Mouse (Mus musculus) v-Abl transformed pro-B cells (cell line): Measurements from ENCODE around the gene Disp1.

Source experiments
- in situ Hi-C, 2 experiments: fragments of 400-800 bp; cut with MboI; formaldehyde crosslinking; loops; one replicate each; pipeline ENCODE4 v1.15.1; 2025; ENCODE audit not compliant: unreplicated experiment in 2 of 2

The Disp1 gene

DNA sequence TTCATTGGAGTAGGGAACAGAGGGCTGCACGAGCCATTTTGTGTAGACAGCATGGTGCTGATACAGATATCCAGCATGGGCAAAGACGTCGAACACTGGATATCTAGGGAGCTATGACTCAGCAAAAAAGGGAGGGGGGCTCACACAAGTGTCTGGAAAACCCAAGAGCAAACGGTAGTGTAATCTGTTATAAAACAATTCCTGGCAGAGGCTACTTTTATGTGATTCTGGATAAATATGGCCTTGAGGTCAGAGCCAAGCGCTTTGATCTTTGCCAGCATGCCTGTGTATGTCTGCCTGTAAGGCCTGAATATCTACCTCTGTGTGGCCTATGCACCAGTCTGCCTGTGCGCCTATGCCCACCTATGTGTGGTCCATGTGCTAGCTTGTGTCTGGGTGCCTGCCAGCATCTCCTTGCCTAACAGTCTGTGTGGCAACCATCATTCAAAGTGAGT is 8.5 kb downstream of the Disp1 start:
- in situ Hi-C loops = no loop called here

DNA sequence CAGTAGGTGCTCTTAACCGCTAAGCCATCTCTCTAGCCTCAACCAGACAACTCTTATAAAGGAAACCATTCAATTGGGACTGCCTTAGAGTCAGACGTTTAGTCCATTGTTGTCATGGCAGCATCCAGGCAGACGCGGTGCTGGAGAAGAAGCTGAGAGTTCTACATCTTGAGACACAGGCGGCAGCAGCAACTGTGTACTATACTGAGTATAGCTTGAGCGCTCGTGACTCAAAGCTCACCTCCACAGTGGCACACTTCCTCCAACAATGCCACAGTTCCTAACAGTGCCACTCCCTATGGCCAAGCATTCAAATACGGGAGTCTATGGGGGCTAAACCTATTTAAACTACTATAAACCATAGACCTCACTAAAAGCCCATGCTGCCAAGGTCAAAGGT is 11.2 kb downstream of the Disp1 start:
- in situ Hi-C loops = no loop called here

DNA sequence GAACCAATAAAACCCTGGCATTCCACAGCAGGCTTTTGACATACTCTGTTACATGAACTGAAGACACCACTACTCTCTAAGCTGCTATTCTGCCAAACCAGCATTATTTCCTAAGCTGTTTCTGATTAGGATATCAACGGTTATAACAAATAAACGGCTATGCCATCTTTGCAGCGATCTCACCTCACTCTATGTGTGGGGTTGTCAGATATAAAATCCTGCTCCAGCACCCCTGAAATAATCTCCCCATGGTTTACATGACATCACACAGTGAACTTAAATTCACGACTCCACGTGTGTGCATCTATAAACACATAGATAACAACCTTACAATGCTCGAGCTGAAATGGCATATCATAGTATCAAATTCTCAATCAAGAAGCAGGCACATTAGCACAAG is 13.7 kb downstream of the Disp1 start:
- in situ Hi-C loops = no loop called here

DNA sequence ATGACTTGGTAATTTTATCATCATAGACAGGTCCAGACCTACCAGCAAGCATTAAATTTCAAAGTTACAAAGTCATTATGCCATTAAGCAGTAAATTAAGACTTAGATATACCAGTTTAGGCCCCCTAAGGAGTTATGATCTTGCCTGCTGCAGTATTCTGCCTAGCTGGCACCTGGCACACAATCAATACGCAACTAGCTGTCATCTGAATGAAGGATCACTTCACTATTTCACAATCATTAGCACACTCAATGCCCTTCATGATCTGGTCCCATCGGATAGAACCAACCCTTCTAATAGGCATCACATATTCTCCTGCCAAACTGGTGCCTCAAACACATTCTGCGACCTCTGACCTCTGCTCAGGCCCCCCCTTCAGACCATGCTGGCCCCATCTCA is 14.2 kb downstream of the Disp1 start:
- in situ Hi-C loops = no loop called here

DNA sequence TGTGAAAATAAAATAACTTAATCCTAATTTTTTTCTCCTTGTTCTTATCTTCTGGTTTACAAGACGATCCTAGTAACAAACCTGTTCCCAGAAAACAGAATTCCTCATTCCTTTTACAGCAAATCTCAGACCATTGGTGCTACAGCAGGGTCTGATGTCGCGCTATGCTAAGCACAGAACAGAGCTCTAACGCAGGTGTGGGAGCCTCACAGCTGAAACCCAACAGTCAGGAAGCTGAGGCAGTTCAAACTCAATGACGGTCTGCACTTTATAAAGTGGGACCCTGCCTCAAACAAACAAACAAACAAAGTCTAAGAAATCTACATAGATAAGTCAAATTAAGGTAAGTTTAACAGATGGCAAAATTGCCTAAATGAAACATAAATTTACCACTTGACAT is 20.4 kb downstream of the Disp1 start:
- in situ Hi-C loops = no loop called here

DNA sequence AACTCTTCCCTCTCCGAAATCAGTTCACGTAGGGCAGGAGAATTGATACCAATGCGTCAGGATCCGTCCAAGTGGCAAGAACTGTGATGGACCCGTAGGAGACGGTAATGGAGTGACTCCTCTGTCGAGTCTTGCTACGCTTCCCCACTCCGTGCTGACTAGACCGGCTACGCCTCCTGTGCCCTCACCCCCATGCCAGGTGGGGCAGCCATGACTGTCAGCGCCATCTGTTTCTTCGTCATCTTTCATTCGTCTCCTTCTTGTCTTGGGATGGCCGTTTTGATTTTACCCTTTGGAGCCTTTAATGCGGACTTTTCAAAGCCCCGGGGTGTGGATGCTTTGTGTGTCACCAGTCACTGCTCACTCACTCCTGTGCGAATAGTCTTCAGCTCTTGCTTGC is 26.6 kb downstream of the Disp1 start:
- in situ Hi-C loops = no loop called here

DNA sequence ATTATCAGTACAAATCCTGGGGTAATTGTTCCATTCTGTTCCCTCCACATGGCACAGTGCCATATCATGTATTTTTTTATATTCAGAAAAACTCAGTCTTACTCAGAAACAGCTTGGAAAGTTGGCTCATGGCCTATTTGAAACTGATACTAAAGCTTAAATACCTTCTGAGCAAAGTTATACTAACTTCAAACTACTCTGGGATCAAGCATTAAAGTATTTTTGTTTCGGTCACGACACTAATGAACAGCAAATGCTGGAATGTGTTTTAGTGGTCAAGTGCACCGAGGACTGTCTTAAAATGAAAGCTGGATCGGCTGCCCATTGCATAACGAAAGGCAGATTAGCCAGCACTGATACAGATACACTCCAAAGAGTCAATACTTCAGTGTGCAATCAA is 27.2 kb downstream of the Disp1 start:
- in situ Hi-C loops = no loop called here

DNA sequence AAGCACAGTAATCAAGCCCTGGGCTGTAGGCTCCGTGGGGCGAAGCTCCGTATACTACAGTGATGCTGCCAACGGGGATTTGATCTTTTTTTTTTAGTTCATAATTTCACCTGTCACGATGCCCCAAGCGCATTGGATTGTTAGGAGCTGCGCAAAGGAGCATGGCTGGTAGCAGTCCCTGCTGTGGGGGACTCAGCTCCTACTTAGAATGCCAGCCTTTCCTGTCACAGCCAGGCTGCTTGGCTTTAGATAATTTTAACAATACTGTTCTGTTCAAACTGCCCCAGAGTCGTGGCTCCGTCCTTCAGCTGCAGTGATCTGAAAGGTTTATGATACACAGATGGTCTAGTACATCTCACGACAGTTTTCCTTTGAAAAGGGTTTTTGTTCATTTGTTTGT is 29.9 kb downstream of the Disp1 start:
- in situ Hi-C loops = no loop called here

DNA sequence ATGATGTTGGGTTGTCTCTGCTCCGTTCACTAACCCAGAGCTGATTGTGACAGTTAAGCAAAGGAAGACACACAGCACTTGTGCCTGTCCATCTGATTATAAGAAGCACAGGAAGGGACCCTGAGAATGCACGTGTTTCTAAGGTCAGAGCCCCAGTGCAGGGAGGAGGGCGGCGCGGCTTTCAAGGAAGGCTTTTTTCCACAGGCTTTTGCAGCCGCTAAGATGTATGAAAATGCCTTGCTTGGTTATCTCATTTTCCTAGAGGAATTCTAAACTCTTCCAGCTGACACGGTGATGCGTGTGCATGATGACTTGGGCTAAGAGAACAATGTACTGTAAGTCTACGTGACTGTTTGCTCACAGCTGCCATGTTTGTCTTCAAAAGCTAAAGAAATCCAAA is 30.9 kb downstream of the Disp1 start:
- in situ Hi-C loops = no loop called here

DNA sequence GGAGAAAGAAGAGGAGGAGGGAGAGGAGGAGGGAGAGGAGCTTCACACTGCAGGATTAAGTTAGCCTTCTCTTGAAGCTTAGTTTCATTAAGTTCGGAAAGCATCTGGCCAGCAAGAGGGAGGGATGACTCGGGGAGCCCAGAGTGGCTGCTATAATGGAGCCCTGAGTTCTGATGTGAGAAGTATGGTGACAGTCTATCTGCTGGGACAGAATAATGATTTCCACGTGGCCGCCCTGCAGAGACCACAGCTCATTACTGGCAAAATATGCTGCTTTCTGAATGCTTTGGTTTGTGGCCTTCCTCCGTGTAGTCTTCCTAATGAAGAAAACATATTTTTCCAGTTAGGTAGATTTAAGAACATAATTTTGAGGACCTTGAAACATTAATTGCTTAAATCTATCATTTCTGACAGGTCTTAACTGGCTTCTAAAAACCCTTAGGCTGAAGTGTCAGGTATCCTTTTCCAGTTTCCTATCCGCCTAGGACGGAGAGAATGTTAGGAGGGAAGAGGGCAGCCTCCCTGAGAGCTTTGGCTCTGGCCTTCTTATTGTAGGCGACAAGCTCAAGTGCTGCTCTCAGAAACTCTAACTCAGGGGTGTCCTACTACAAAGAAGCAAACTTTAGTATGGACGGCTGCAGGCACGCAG is 32.2 kb downstream of the Disp1 start:
- in situ Hi-C loops = no loop called here

DNA sequence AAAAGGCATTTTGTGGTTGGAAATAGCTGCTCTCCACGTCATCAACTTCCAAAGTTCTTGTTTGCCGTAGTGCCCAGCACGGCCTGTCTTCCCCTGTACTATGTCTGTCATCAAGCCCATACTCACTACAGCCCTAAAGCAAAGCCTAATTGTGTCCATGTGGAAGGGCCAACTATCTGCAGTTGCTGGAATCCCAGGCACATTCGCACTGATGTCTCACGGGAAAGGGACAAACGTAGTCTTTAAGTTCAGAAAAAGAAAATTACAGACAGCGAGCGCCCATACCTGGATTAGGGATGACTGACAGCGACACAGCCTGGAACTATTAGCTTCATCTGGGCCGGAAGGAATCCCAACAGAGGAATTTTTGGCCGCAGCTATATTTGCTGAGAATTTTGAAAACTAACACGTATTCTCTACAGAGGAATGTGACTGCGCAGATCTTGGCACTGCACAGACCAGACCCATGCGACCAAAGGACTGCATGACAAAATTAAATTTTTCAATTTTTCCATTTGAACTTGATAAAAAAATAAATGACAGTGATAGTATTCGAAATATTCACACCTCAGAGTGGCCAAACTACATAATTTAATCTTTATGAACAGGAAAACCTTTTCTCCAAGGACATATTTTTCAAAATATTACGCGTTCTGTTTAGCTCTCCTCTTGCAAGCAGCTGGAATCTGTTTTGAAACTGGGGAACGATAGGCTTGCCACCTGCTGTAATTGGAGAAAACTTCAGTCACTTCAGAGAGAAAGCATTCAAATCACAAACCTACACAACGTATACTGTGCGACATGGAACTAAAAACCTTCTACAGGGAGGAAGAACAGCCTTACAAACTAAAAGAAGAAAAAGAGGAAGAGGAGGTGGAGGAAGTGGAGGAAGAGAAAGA is 33.0 kb downstream of the Disp1 start:
- in situ Hi-C loops = no loop called here

DNA sequence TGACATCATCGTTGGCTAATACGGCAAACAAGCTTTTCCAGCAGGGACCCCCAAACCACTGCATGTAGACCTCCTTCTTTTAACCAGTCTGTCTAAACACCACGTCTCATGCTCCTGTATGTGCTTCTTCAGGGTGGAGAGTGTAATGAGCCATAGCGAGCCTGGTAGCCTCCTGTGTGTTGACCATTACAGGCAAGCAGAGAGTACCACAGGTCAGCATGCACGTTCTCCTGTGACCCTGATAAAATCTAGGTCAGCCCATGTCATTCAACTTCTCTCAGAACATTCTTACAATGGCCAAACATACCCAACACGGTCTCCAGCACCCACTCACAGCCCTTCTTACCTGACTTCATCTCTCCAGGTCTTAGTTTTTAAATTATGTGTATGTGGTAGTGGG is 35.8 kb downstream of the Disp1 start:
- in situ Hi-C loops = no loop called here

DNA sequence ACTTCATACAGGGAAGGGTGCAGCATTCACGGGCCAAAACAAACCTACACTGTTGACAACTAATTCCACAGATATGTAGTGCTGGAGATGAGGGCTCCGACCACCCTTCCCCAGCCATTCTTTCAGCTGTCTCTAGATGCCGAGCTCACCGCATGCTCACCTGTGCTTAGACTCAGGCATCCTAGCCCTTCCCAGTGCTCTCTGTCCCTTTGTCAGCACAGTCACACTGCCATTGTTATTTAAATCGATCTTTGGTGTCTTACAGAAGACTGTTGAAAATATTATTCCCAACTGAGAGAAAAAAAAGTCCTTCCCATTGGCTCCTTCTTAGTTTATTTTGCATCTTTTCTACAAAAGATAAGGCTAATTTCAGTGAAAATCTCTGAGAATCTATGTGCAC is 36.6 kb downstream of the Disp1 start:
- in situ Hi-C loops = no loop called here

DNA sequence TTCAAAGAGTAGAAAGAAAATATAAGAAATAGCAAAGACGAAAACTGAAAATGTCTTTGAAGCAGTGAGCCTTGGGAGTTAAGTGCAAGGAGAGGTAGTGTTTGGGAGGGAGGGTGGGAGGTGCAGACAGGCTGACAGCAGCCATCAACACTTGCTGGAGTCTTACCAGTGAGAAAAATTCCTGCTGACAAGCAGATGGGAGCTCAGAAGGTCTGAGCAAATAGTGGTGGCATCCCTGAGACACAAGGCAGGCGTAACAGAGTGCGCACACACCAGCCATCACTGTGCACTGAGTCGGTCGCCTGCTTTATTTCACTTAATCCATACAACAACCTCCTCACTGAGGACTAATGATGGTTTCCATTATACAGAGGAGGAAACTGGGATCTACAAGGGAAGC is 37.8 kb downstream of the Disp1 start:
- in situ Hi-C loops = no loop called here

DNA sequence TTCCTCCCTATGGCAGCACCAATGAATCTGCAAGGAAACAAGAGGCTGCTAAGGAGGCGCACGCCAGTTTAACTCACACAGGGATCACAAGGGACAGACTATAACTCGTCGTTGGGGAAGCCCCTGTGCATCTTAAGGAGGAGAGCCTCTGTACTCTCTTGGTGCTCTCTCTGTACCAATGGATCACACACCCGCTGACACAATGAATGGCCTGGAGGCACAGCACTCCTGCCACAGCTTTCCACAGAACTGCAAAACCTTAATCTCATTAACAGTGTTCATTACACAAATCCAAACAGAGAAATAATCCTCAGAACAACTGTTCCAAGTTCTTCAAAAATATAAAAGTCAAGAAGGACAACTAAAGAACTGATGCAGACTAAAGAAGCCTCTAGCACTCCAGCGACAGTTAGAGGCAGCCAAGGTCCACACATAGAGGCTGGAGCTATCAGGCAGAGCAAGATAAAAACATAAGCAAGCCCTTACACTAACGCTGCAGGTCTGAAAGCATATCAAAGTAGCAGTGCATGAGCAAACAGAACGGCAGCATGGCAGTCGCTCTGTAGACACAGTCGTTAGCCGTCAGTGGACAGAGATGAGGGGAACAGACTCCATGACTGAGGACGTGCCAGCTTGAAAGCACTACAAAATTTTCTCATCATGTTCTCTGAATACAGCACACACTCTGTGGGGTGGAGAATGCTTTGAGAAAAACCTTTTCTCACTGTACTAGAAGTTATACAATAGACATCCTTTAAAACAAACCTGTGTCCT is 38.5 kb downstream of the Disp1 start:
- in situ Hi-C loops = no loop called here

DNA sequence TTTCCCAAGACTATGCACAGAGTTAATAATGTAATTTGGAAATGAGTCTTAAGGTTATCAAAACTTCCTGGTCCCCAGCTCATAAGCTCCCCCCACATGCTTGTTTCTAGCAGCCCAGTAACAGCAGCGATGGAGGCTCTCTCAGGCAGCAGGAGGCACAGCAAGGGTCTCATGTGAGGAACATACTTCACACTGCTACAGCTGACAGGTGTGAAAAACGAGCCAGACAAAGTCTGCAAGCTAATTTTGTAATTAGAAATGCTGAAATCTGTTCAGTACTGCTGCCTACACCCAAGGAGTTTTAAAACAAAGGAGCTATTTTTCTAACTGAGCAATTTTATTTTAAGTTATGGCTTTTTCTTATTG is 40.3 kb downstream of the Disp1 start:
- in situ Hi-C loops = no loop called here

DNA sequence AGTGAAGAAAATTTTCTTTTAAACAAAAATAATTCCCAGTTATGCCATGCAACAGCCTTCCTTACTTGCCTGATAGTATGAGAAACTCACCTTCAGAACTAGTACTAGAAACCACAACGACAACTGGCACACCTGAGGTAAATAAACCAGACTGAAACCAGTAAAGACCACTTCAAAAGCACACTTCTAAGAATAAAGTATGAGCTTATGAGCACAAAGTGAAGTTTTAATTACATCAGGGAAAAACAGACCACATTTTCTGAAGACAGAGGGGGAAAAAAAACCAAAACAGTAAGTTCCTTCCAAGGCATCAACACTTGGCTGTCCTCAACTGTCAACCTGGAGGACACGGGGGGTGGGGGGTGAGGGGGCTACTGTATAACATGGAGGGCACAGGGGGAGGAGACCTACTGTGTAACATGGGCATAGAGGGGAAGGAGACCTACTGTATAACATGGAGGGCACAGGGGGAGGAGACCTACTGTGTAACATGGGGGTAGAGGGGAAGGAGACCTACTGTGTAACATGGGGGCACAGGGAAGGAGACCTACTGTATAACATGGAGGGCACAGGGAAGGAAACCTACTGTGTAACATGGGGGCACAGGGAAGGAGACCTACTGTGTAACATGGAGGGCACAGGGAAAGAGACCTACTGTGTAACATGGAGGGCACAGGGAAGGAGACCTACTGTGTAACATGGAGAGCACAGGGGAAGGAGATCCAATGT is 40.9 kb downstream of the Disp1 start:
- in situ Hi-C loops = no loop called here

DNA sequence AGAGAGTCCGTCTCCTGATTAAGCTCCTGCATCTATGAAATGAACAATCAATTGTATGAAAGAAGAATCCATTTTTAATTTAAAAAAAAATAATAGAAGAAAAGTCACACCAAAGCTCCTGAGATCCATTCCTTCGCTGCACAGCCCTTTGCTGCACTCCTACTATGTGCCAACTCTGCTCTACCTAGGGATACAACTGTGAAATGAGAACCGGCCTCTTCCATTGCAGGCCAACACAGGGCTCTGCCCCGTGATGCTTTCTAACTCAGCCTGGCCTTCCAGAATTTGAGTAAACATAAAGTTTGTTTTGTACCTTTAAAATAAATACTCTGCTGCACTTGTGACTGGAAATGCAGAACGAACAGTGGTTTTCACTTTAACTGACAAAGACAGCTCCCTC is 42.0 kb downstream of the Disp1 start:
- in situ Hi-C loops = no loop called here

DNA sequence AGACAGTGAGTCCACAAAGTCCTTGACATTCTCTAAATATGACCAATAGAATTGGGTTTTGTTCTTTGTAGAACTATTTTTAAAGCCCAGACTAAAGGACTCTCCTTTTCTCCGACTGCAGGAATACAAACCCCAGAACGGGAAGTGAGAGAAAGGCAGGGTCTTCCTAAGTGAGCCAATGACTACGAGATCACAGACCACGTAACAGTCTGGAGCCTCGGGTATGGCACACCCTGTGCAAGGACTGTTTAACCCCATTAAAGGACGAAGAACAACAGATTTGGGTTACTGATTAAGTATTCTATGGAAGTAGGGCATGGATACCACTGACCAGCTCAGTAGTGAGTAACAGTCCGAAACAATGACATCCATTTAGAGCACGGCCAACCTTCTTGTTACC is 46.1 kb downstream of the Disp1 start:
- in situ Hi-C loops = no loop called here

DNA sequence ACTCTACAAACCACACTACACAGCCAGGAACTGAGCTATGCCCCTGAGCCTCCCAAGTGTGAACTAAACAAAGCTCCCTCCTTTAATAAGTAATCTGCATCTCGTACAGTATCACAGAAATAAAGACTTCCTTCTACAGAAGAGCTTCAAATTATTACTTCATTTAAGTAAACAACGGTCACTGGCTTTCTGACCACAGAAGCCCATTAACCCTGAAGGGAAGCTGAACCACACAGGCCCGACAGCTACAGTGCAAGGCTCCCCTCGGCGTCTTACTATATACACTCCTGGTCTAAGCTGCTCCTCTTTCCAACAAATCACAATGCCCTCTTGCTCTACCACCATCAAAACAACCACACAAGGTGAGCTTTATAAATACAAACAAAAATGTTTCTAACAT is 50.2 kb downstream of the Disp1 start:
- in situ Hi-C loops = no loop called here

DNA sequence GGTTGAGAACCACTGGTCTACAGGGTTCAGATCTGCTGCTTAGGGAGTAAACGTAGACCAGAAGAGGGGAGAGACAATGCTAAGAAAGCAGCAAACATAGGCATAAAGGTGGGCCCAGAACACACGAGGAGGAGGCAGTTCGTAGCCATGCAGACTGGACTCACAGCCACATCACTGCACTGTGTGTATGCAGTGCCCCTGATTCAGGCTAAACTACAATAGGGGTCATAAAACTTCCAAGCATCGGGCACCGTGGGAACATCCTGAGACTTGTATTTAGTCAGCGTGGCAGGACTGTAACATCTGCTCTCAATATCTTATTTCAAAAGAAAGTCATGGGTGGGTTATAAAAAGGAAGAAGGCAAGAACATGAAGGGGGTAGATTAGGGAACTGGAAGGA is 52.9 kb downstream of the Disp1 start:
- in situ Hi-C loops = no loop called here
